Mouse (Mus musculus) CD4-positive, CD25-positive, alpha-beta regulatory T cell, adult 9 weeks (primary cell): ENCODE data around the gene Scgb1c1. TPM values are rescaled to one million over a fixed set of nuclear protein-coding genes. Genes with fewer than 3 reads are reported as not detected.

Experiments
- polyA plus RNA-seq: library from polyadenylated mRNA; unstranded; fragments of 100-300 nt; shearing (Covaris generic); gene quantifications from one replicate; pipeline ENCODE4 v1.2.1, GENCODE M21; 2017

The Scgb1c1 gene
- not detected for polyA plus RNA-seq

DNA sequence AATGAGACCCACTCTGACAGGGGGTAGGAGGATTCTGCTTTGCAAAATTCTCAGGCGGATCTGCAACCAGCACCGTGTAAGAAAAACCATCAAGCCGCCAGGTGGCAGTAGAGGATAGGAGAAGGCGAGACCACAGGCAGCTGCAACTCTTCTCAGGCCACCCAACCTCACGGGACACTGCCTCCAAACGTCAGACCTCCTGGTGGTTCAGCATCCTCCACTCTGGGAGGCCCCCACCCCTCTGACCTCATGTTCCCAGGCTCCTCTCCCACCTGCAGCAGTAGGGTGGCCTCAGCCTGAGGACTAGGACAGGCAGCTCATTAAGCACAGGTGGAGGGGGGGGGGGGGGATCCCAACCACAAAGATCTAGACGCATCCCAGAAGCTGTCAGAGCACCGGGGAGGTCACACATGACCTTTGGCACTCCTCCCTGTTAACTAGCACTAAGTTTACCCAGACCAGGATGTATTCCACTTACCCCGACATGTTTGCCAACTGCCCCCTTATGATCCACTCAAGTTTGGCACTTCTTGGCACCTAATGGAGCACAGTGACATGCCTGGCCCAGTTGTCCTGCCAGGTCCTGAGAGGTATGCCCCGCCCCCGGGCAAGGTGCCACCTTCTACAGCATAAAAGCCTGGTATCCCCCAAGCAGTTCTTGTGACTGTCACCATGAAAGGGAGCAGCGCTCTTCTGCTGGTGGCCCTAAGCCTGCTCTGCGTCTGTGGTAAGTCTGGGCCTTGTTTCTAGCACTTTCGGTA, at the start of gene Scgb1c1:
Scgb1c1 (plus strand) TSS at position 643 of the 761 bp plus-strand sequence.

DNA sequence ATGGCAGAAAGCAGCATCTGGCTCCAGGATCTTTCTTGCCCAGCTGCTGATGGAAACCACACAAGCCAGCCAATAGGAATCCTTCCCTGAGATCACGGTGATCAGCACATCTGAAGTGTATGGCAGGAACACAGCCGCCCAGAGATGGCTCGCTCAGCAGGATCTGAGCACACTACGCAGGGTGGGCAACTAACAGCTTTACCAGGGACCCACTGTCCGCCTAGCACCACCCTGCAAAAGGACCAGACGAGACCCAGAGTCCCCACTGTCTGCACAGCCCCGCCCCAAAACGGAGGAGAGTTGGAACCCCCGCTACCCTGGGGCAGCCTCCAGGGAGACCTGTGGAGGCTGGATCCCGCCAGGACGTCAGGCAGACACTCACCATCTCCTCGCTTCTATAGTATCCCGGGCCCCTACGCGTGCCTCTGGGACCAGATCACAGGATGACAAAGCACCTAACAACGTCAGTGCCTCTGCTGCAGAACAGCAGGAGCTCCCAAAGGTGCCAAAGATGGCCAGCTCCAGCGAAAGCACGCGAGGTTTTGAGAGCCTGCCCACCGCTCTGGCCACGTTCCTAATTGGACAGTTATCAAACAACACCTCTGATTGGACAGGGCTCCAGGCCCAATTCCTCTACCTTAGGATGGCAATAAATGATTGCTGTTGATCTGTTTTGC, 23.6 kb upstream of the Scgb1c1 start, which contains the start of gene Zfp941:
Zfp941 (minus strand) TSS at position 526 of the 677 bp plus-strand sequence.

GRCm38 (mm10) chr7:140834968-140835757, 10.2 kb upstream of the Scgb1c1 start, which contains the start of gene Urah:
Gene Urah (plus strand): TSS chr7:140835018.

DNA sequence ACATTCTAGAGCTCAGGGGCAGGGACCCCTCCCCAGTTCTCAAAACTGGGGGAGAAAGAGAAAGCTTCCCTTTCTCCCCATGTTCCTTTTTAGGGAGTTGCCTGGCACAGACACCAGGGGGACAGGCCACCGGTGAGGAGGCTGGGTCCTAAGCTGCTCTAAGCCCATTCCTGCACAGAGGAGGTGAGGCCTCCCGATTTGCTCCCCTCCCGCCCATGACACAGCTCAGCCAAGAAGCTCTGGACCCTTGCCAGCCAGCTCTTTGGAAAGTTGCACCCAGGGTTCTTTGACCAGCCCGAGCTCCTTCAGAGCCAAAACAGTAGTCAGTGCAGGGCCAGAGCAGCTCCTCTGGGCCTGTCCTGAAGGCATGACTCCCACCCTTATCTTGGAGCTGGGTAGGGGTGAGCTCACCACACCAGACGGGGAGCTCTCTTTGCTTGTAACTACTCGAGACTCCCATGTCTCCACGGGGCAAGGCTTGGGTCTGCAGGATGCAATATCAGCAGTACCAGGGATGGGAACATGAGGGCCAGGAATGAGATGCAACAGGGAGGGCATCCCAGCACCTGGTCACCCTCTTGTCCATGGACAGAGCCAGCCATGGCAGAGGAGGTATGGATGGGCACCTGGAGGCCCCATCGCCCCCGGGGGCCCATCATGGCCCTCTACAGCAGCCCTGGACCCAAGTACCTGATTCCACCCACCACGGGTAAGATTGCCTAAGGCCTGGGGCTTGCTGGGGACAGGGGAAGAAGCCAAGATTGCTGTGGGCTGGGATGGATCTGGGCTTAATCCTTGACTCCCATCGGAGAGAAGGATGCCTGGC, 2.6 kb downstream of the Scgb1c1 start, which contains the start of gene Odf3:
Odf3 (plus strand) TSS at position 51 of the 826 bp plus-strand sequence.

DNA sequence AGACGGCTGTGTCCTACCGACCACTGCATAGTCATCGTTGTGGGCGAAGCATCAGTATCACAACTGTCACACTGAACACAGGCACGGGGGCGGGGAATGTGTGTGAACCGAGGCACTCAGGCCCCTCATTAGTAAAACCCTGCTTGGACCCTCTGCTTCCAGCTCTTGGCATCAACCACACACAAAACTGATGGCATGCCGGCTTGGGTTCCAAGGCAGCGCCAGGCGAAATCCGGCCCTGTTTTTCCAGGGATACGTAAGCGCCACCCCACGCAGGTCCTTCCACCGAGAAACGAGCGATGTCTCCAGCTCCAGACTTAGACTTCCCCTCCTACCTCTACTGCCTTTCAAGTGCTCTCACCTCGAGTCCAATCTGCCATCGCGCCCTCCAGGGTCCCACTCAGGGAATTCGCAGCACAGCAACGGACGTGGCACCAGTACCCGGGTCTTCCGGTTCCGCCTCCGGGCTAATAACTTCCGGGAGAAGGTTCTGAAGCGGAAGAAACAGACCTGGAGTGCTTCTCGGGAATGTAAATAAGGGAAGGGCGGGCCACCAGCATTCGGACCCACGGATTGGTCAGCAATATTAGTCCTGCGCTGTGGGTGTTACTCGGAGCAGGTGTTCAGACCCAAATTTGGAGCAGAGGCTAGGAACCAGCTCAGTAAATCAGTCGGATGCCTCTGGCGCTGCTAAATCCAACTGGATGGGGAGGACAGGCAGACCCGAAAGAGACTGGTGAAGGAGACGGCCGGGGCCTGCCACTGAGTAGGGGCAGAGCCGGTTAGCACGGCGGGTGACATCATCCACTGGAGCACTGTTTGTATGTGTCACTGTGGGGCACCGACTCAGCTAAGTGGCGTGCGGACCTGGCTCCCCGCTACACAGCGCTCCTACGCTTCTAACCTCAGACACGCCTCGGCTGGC, 10.8 kb downstream of the Scgb1c1 start, which contains the start of gene Gm45785:
Gm45785 (minus strand) TSS at position 472 of the 925 bp plus-strand sequence.

GRCm38 (mm10) chr7:140856785-140857549, 11.6 kb downstream of the Scgb1c1 start, which contains the start of gene Ric8a:
Gene Ric8a (plus strand): TSS chr7:140856957.

DNA sequence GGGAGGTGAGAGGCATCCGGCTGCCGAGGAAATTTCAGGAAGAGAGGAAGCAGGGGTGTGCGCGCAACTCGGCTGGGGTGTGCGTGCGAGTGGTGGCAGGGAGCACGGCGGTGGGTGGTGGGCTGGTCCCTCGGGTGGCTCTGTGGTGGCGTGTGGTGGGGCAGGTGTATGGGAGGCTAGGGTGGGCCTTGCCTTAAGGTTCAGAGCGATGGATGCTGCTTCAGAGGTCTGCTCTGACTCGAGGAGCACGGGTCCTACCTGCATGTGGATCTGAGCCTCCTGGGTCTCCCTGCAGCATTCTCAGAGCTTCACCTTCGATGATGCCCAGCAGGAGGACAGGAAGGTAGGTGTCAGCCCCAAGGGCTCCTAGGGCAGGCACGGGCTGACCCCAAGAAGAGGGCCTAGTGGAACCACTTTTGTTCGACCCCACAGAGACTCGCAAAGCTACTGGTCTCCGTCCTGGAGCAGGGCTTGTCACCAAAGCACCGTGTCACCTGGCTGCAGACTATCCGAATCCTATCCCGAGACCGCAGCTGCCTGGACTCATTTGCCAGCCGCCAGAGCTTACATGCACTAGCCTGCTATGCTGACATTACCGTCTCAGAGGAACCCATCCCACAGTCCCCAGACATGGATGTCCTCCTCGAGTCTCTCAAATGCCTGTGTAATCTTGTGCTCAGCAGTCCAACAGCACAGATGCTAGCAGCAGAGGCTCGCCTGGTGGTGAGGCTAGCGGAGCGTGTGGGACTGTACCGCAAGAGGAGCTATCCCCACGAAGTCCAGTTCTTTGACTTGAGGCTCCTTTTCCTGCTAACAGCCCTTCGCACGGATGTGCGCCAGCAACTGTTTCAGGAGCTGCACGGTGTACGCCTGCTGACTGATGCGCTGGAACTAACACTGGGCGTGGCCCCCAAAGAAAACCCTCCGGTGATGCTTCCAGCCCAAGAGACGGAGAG, 12.5 kb downstream of the Scgb1c1 start, which contains the start of gene Bet1l:
Bet1l (minus strand) TSS at position 28 of the 956 bp plus-strand sequence.

GRCm38 (mm10) chr7:140881696-140882468, 36.5 kb downstream of the Scgb1c1 start, which contains the start of the genes Psmd13 and Sirt3:
Gene Psmd13 (plus strand): TSS chr7:140881968.
Gene Sirt3 (minus strand): TSS chr7:140882309.

Other genes starting within 250 kb of the Scgb1c1 start
- gene Olfr46, start 244.3 kb upstream of the Scgb1c1 start, polyA plus RNA-seq: not detected
- gene Olfr61, start 216.6 kb upstream of the Scgb1c1 start, polyA plus RNA-seq: not detected
- gene Olfr53, start 199.1 kb upstream of the Scgb1c1 start, polyA plus RNA-seq: not detected
- gene Olfr539, start 185.6 kb upstream of the Scgb1c1 start, polyA plus RNA-seq: 0.02 TPM
- not detected for gene Olfr45, start 163.6 kb upstream of the Scgb1c1 start, polyA plus RNA-seq
- not detected for gene Olfr541, start 148.3 kb upstream of the Scgb1c1 start, polyA plus RNA-seq
- gene Cyp2e1, start 81.8 kb upstream of the Scgb1c1 start, polyA plus RNA-seq: not detected
- 0.40 TPM for gene Syce1, start 57.7 kb upstream of the Scgb1c1 start, polyA plus RNA-seq
- 0.46 TPM for gene Zfp941, start 23.4 kb upstream of the Scgb1c1 start, polyA plus RNA-seq
- not detected for gene Urah, start 10.5 kb upstream of the Scgb1c1 start, polyA plus RNA-seq
- not detected for gene Odf3, start 2.3 kb downstream of the Scgb1c1 start, polyA plus RNA-seq
- not detected for gene Gm45785, start 10.8 kb downstream of the Scgb1c1 start, polyA plus RNA-seq
- 163 TPM for gene Ric8a, start 11.4 kb downstream of the Scgb1c1 start, polyA plus RNA-seq
- 65.2 TPM for gene Bet1l, start 12.0 kb downstream of the Scgb1c1 start, polyA plus RNA-seq
- 270 TPM for gene Psmd13, start 36.4 kb downstream of the Scgb1c1 start, polyA plus RNA-seq
- 10.4 TPM for gene Sirt3, start 36.8 kb downstream of the Scgb1c1 start, polyA plus RNA-seq
- gene Cox8b, start 54.9 kb downstream of the Scgb1c1 start, polyA plus RNA-seq: not detected
- gene Nlrp6, start 75.4 kb downstream of the Scgb1c1 start, polyA plus RNA-seq: not detected
- gene Pgghg, start 95.8 kb downstream of the Scgb1c1 start, polyA plus RNA-seq: 40.2 TPM
- 0.98 TPM for gene Ifitm5, start 104.7 kb downstream of the Scgb1c1 start, polyA plus RNA-seq
- not detected for gene Gm45717, start 110.4 kb downstream of the Scgb1c1 start, polyA plus RNA-seq
- 30.3 TPM for gene Ifitm2, start 110.4 kb downstream of the Scgb1c1 start, polyA plus RNA-seq
- gene Ifitm1, start 121.7 kb downstream of the Scgb1c1 start, polyA plus RNA-seq: not detected
- gene Ifitm3, start 165.2 kb downstream of the Scgb1c1 start, polyA plus RNA-seq: 8.5 TPM
- not detected for gene Ifitm6, start 172.4 kb downstream of the Scgb1c1 start, polyA plus RNA-seq
- not detected for gene Gm17387, start 183.6 kb downstream of the Scgb1c1 start, polyA plus RNA-seq
- gene B4galnt4, start 215.6 kb downstream of the Scgb1c1 start, polyA plus RNA-seq: 15.5 TPM
- 411 TPM for gene Pkp3, start 232.7 kb downstream of the Scgb1c1 start, polyA plus RNA-seq